Comparison of ENCODE assay signal across 21 mouse cellular contexts in genomic region chr14:96143137-96143536, GRCm38 (mm10).
DNase-seq lines count a peak whose midpoint lies in the region; ATAC-seq and TF ChIP-seq lines count a peak whose summit lies in the region.
"Had no signal": no experiment of that assay in that cellular context is flagged by ENCODE, and none has a peak within 500 bp of the region (broad histone marks: within the 10 kb centered on the region; RNA-seq: fewer than 3 reads in every experiment).

No protein-coding gene starts in this region.

- H3K27me3 ChIP-seq in limb, embryonic 10.5 days (ENCODE audit: low read depth, poor library complexity, severe bottlenecking): no peaks in the 10 kb centered on the region
- no peaks in the 10 kb centered on the region for H3K27me3 ChIP-seq in forebrain, postnatal 0 days (ENCODE audit: insufficient read depth, low read length)
- H3K27me3 ChIP-seq: forebrain, embryonic 13.5 days; heart, embryonic 12.5 days; hindbrain, embryonic 15.5 days had no signal

- H3K4me1 ChIP-seq in cortical plate, adult 2 months (ENCODE audit: control insufficient read depth, insufficient read depth, low read length): no peaks in the 10 kb centered on the region
- no peaks in the 10 kb centered on the region for H3K4me1 ChIP-seq in limb, embryonic 10.5 days
- no peaks in the 10 kb centered on the region for H3K4me1 ChIP-seq in forebrain, postnatal 0 days (ENCODE audit: insufficient read depth)
- H3K4me1 ChIP-seq: embryonic facial prominence, embryonic 10.5 days; forebrain, embryonic 13.5 days; heart, embryonic 12.5 days; hindbrain, embryonic 10.5 days; hindbrain, embryonic 15.5 days had no signal

- no peak for TF ChIP-seq POLR2A in cortical plate, adult 2 months (IDR thresholded peaks at IDR 0.05; ENCODE audit: extremely low read depth, insufficient read depth, low read length)

- WGBS in limb, embryonic 10.5 days: 79% methylated on average over 9 of the region's 9 CpGs
- 60% methylated on average over 9 of the region's 9 CpGs for WGBS in forebrain, postnatal 0 days

- H3K9me3 ChIP-seq in limb, embryonic 10.5 days (replicated peaks): no peaks in the 10 kb centered on the region
- no peaks in the 10 kb centered on the region for H3K9me3 ChIP-seq in forebrain, postnatal 0 days (ENCODE audit: low read length)
- H3K9me3 ChIP-seq: embryonic facial prominence, embryonic 10.5 days; forebrain, embryonic 13.5 days; G1E; heart, embryonic 12.5 days; hindbrain, embryonic 10.5 days; hindbrain, embryonic 15.5 days had no signal

- no peak for DNase-seq in frontal cortex, postnatal 25 days (ENCODE audit: low spot score in 2 of 2)
- peak; percentile 12 to 61 for DNase-seq in left cerebral cortex, postnatal 25 days (ENCODE audit: low spot score in 2 of 2)
- no peak for DNase-seq in left cerebral cortex, adult 9 months (ENCODE audit: low spot score in 2 of 2)
- no peak for DNase-seq in limb, embryonic 10.5 days (ENCODE audit: low spot score)
- no peak for DNase-seq in forebrain, postnatal 0 days
- DNase-seq: adrenal gland, postnatal 10 days; B cell, adult 2 months; cerebellum, adult 18-20 months; cerebellum, adult 9-11 months; cerebellum, postnatal 36 days; gastrocnemius, adult 2 months; gastrocnemius, postnatal 25 days had no signal

- no peak overlapping the region for H3K27ac ChIP-seq in cortical plate, adult 2 months (ENCODE audit: insufficient read depth, low read length)
- H3K27ac ChIP-seq in limb, embryonic 10.5 days: no peak overlapping the region
- H3K27ac ChIP-seq in forebrain, postnatal 0 days (ENCODE audit: low read depth, low read length): no peak overlapping the region
- H3K27ac ChIP-seq: embryonic facial prominence, embryonic 10.5 days; forebrain, embryonic 13.5 days; gastrocnemius, adult 2 months; hindbrain, embryonic 10.5 days; hindbrain, embryonic 15.5 days had no signal

- H3K9ac ChIP-seq in forebrain, postnatal 0 days: no peak overlapping the region
- H3K9ac ChIP-seq: forebrain, embryonic 13.5 days; heart, embryonic 12.5 days; hindbrain, embryonic 15.5 days had no signal

- H3K4me3 ChIP-seq in cortical plate, adult 2 months (ENCODE audit: insufficient read depth, low read length): 0 out of 2 replicates have a peak overlapping the region, but pooled peaks have one; percentile 20
- no peak overlapping the region for H3K4me3 ChIP-seq in limb, embryonic 10.5 days
- no peak overlapping the region for H3K4me3 ChIP-seq in forebrain, postnatal 0 days (ENCODE audit: low read depth, low read length)
- H3K4me3 ChIP-seq: embryonic facial prominence, embryonic 10.5 days; forebrain, embryonic 13.5 days; gastrocnemius, adult 2 months; heart, embryonic 12.5 days; hindbrain, embryonic 10.5 days; hindbrain, embryonic 15.5 days had no signal

- no peak for TF ChIP-seq CTCF in cortical plate, adult 2 months (IDR thresholded peaks at IDR 0.05; ENCODE audit: extremely low read depth, insufficient read depth, low read length)
- TF ChIP-seq CTCF in forebrain, postnatal 0 days (IDR thresholded peaks at IDR 0.05; ENCODE audit: low read depth): no peak

- no peak overlapping the region for H3K4me2 ChIP-seq in forebrain, postnatal 0 days (ENCODE audit: low read depth)
- H3K4me2 ChIP-seq: forebrain, embryonic 13.5 days; heart, embryonic 12.5 days; hindbrain, embryonic 15.5 days had no signal

- H3K36me3 ChIP-seq in limb, embryonic 10.5 days: no peaks in the 10 kb centered on the region
- no peaks in the 10 kb centered on the region for H3K36me3 ChIP-seq in forebrain, postnatal 0 days (ENCODE audit: insufficient read depth)
- H3K36me3 ChIP-seq: embryonic facial prominence, embryonic 10.5 days; G1E; heart, embryonic 12.5 days; hindbrain, embryonic 10.5 days; hindbrain, embryonic 15.5 days had no signal

- peak; percentile 90 for ATAC-seq in frontal cortex, adult (ENCODE audit: low TSS enrichment)
- ATAC-seq in forebrain, postnatal 0 days: no peak; the same call in 1 of the 2 replicates
- ATAC-seq: CD4-positive, CD25-positive, alpha-beta regulatory T cell, adult 4 months; forebrain, embryonic 13.5 days had no signal

- intact Hi-C loops in left cerebral cortex, postnatal 25 days (cut with DNase I): no loop called here

Comparison
In these comparisons a context has a peak if more than half of its experiments do, and no peak if none do; other contexts are left out.
1. DNase-seq: peak in left cerebral cortex, postnatal 25 days (2 of 2); none in frontal cortex, postnatal 25 days (0 of 2), left cerebral cortex, adult 9 months (0 of 2), limb, embryonic 10.5 days (single experiment) and forebrain, postnatal 0 days (single experiment).